Comparison of ENCODE assay signal across 8 mouse cellular contexts in genomic region chr5:134101883-134102282, GRCm38 (mm10). TPM values are rescaled to one million over a fixed set of nuclear protein-coding genes. Genes with fewer than 3 reads are reported as not detected.
A peak's percentile ranks its signal among the peaks of the same experiment; 100 is the strongest.
DNase-seq lines count a peak whose midpoint lies in the region; ATAC-seq and TF ChIP-seq lines count a peak whose summit lies in the region.

No protein-coding gene starts in this region.

- no peak overlapping the region for H3K27ac ChIP-seq in olfactory bulb, adult 2 months (ENCODE audit: insufficient read depth, low read depth, low read length)

- WGBS in olfactory bulb, adult 2 months = 10% methylated on average over 5 of the region's 5 CpGs

- no peak for TF ChIP-seq CTCF in olfactory bulb, adult 2 months (IDR thresholded peaks at IDR 0.05; ENCODE audit: insufficient read depth, low read depth, low read length)

- no peak for TF ChIP-seq POLR2A in olfactory bulb, adult 2 months (IDR thresholded peaks at IDR 0.05; ENCODE audit: insufficient read depth, low read depth, low read length)

- no peak for ATAC-seq in CD4-positive, CD25-positive, alpha-beta regulatory T cell, adult 4 months

- H3K4me3 ChIP-seq in olfactory bulb, adult 2 months (ENCODE audit: insufficient read depth, low read depth, low read length) = peak overlapping the region; percentile 16

- peak; percentile 8 for DNase-seq in CD4-positive, CD25-positive, alpha-beta regulatory T cell, adult 2 months (ENCODE audit: low read depth, low spot score)
- DNase-seq in right cerebral cortex, postnatal 10 days (ENCODE audit: low spot score in 2 of 2) = peak; percentile 39 to 43
- no peak for DNase-seq in right cerebral cortex, postnatal 4 days
- DNase-seq in kidney, postnatal 10 days = peak; percentile 73
- DNase-seq in thymus, postnatal 36 days = no peak
- no peak for DNase-seq in layer of hippocampus, adult 8-10 months (ENCODE audit: low spot score in 2 of 2)

- peaks cover 15% of the 10 kb centered on the region for H3K4me1 ChIP-seq in olfactory bulb, adult 2 months (ENCODE audit: control insufficient read depth, insufficient read depth, low read length)

RNA-seq across cellular contexts. Expression of gene Castor2, which starts 2.4 kb away (rescaled TPM):
- 1 to 10 TPM; 5.5 to 6.9 TPM for polyA plus RNA-seq in CD4-positive, CD25-positive, alpha-beta regulatory T cell, adult 4 months (2017; shearing (Covaris generic))
- polyA plus RNA-seq in olfactory bulb, adult 2 months (2012; ENCODE audit: insufficient read depth, insufficient read length, low replicate concordance, missing spikeins) = not detected in 2 replicates
- total RNA-seq in layer of hippocampus, adult 8-10 months (2022) = 100 to 1,000 TPM in 1 of 4 experiments, 10 to 100 TPM in 3; 53.3 to 102 (median 68.7) TPM

Comparison
In these comparisons a context has a peak if more than half of its experiments do, and no peak if none do; other contexts are left out.
1. DNase-seq: peak in CD4-positive, CD25-positive, alpha-beta regulatory T cell, adult 2 months (single experiment), right cerebral cortex, postnatal 10 days (2 of 2) and kidney, postnatal 10 days (single experiment); none in right cerebral cortex, postnatal 4 days (single experiment), thymus, postnatal 36 days (0 of 2) and layer of hippocampus, adult 8-10 months (0 of 2).